Mouse (Mus musculus) neural tube, embryonic 14.5 days (tissue): ENCODE data around the gene A530016L24Rik. TPM values are rescaled to one million over a fixed set of nuclear protein-coding genes. Genes with fewer than 3 reads are reported as not detected.

Source experiments
- ATAC-seq: fragments of 200-750 bp; cut with Nextera tagmentation; 2 replicates; pipeline ENCODE4 v1.8.0; 2017; ENCODE audit warnings: low read depth, mild to moderate bottlenecking, moderate TSS enrichment, moderate library complexity
- H3K27ac ChIP-seq: fragments of 300-500 bp; sonication (generic); 2 replicates; pipeline ENCODE4 v1.5.1; 2014; ENCODE audit warnings: low read depth, mild to moderate bottlenecking, control low read depth, low read length, moderate library complexity, mixed read lengths
- H3K27me3 ChIP-seq: fragments of 300-500 bp; sonication (generic); 2 replicates; pipeline ENCODE4 v1.6.1; 2014; ENCODE audit warnings: low read length; ENCODE audit not compliant: control insufficient read depth, insufficient read depth
- H3K36me3 ChIP-seq: fragments of 300-500 bp; sonication (generic); 2 replicates; pipeline ENCODE4 v1.6.1; 2014; ENCODE audit warnings: low read length, mixed read lengths; ENCODE audit not compliant: control insufficient read depth, insufficient read depth
- H3K4me1 ChIP-seq: fragments of 300-500 bp; sonication (generic); 2 replicates; pipeline ENCODE4 v1.6.1; 2014; ENCODE audit warnings: low read length; ENCODE audit not compliant: control insufficient read depth, insufficient read depth
- H3K4me2 ChIP-seq: fragments of 300-500 bp; sonication (generic); 2 replicates; pipeline ENCODE4 v1.6.1; 2014; ENCODE audit warnings: mild to moderate bottlenecking, low read depth, low read length, control low read depth
- H3K4me3 ChIP-seq: fragments of 300-500 bp; sonication (generic); 2 replicates; pipeline ENCODE4 v1.5.1; 2014; ENCODE audit warnings: low read depth, low read length, control low read depth, mixed read lengths
- H3K9ac ChIP-seq: fragments of 300-500 bp; sonication (generic); replicated peaks from 2 replicates; pipeline ENCODE4 v1.6.1; 2014; ENCODE audit warnings: low read depth, mild to moderate bottlenecking, control low read depth, low read length, mixed read lengths
- H3K9me3 ChIP-seq: fragments of 300-500 bp; sonication (generic); 2 replicates; pipeline ENCODE4 v1.6.1; 2016; ENCODE audit warnings: low read length; ENCODE audit not compliant: control insufficient read depth
- WGBS: fragments of 180-500 bp; shearing (Covaris S2); extraction: QIAGEN DNeasy Blood & Tissue Kit; methylation state at CpG from one replicate; pipeline ENCODE4 v1.1.7; 2014; 5-methylcytosine and 5-hydroxymethylcytosine counted together
- polyA plus RNA-seq: library from polyadenylated mRNA; unstranded; fragments of >200 nt; fragmentation: Nextera tagmentation; extraction: Ambion mirVana; gene quantifications from 2 replicates; pipeline ENCODE4 v1.2.1, GENCODE M21; 2014

Gene A530016L24Rik
- 0.08 and 0.21 TPM in 2 replicates for polyA plus RNA-seq

GRCm38 (mm10) chr12:112489134-112489533, at the start of gene A530016L24Rik:
Gene A530016L24Rik, plus strand, starts transcription at chr12:112489448.
- H3K4me1 ChIP-seq: peaks cover 8% of the 10 kb centered on the region; the same call in 1 of the 2 replicates
- no peak within 1 kb of the TSS for H3K27ac ChIP-seq
- no peak within 1 kb of the TSS for H3K4me2 ChIP-seq
- no peak within 1 kb of the TSS for H3K9ac ChIP-seq
- no peaks in the 10 kb centered on the region for H3K36me3 ChIP-seq
- H3K9me3 ChIP-seq: no peaks in the 10 kb centered on the region
- no peaks in the 10 kb centered on the region for H3K27me3 ChIP-seq
- ATAC-seq: no peak
- no peak within 1 kb of the TSS for H3K4me3 ChIP-seq
- WGBS: 89% methylated on average over 8 of the region's 8 CpGs

DNA sequence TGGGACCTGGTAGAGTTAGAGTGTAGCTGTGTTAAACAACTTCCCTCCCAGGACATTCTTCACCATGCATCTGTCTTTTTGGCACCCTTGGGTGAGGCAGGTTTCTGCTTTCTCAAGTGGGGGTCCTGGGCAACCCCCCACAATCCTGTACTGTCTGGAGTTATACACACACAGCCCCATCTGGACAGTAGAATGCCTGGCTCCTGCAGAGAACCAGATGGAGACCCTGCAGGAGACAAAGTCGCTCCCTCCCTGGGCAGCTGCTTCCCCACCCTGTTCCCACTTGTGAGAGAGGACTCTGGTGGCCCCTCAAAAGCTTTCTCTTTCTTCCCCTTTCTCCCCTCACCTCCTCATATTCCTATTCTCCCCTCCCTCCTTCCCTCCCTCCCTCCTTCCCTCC, 49.3 kb upstream of the A530016L24Rik start:
- Histone ChIP-seq H3K4me2 (no peak overlapping the region), H3K9me3 (no peaks in the 10 kb centered on the region), H3K4me1 (peaks cover 7% of the 10 kb centered on the region; the same call in 1 of the 2 replicates), H3K9ac (no peak overlapping the region), H3K36me3 (no peaks in the 10 kb centered on the region), H3K4me3 (no peak overlapping the region), H3K27ac (no peak overlapping the region), H3K27me3 (no peaks in the 10 kb centered on the region)
- no peak for ATAC-seq
- 50% methylated on average over 1 of the region's 1 CpGs for WGBS

- Histone ChIP-seq H3K9me3 (0 out of 2 replicates have a peak, but pooled peaks cover 7% of the 10 kb centered on the region), H3K27ac (no peak overlapping the region), H3K27me3 (no peaks in the 10 kb centered on the region), H3K4me3 (no peak overlapping the region), H3K4me2 (no peak overlapping the region), H3K4me1 (no peaks in the 10 kb centered on the region), H3K9ac (no peak overlapping the region), H3K36me3 (no peaks in the 10 kb centered on the region)
- ATAC-seq: no peak
- 56% methylated on average over 18 of the region's 18 CpGs for WGBS
Observed at GRCm38 (mm10) chr12:112449144-112449827, 40.0 kb upstream of the A530016L24Rik start.

DNA sequence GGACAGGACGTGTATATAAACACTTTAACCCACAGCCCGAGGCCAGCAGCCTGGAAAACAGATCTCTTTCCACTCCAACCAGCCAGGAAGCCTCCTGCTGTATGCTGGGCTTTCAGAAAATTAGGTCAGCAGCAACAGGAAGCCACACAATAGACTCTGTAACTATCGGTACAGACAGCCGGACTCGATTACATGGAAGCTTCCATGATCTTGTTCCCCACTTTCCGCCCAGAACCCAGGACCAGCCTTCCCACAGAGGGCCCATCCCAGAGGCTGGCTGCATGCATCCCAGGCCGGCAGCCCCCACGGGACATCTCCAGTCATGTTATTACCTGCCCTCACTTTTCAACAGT, 39.4 kb upstream of the A530016L24Rik start:
- Histone ChIP-seq H3K4me2 (no peak overlapping the region), H3K27ac (peak overlapping the region; percentile 5; the same call in 1 of the 2 replicates), H3K9me3 (0 out of 2 replicates have a peak, but pooled peaks cover 7% of the 10 kb centered on the region), H3K36me3 (no peaks in the 10 kb centered on the region), H3K4me1 (no peaks in the 10 kb centered on the region), H3K4me3 (no peak overlapping the region), H3K9ac (no peak overlapping the region), H3K27me3 (no peaks in the 10 kb centered on the region)
- 55% methylated on average over 8 of the region's 8 CpGs for WGBS
- ATAC-seq: no peak

GRCm38 (mm10) chr12:112450883-112451282, 38.4 kb upstream of the A530016L24Rik start:
- Histone ChIP-seq H3K9me3 (0 out of 2 replicates have a peak, but pooled peaks cover 7% of the 10 kb centered on the region), H3K4me3 (no peak overlapping the region), H3K9ac (no peak overlapping the region), H3K4me1 (no peaks in the 10 kb centered on the region), H3K4me2 (no peak overlapping the region), H3K27ac (no peak overlapping the region), H3K27me3 (no peaks in the 10 kb centered on the region), H3K36me3 (no peaks in the 10 kb centered on the region)
- peak; percentile 28; the same call in 1 of the 2 replicates for ATAC-seq
- WGBS: 27% methylated on average over 6 of the region's 6 CpGs

DNA sequence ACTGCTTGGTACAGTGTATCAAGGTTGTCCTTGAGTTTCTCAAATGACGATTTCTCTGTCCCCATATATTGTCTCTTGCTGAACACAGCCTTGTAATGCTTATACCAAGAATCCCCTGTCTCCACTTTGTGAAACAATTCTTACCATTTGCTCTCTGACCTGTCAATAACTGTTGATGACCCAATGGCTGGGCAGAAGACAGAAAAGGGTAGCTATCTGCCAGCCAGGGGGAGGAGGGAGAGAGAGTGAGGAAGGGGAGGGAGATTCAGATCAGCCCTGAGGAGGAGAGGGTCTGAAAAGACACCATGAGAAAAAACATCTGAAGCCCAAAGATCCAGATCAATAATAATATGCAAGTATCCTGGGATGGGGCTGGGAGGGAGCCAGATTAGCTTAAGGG, 37.9 kb upstream of the A530016L24Rik start:
- Histone ChIP-seq H3K36me3 (no peaks in the 10 kb centered on the region), H3K27me3 (no peaks in the 10 kb centered on the region), H3K4me1 (no peaks in the 10 kb centered on the region), H3K9me3 (0 out of 2 replicates have a peak, but pooled peaks cover 7% of the 10 kb centered on the region), H3K4me2 (no peak overlapping the region), H3K4me3 (no peak overlapping the region), H3K9ac (no peak overlapping the region), H3K27ac (no peak overlapping the region)
- WGBS: 85% methylated on average over 1 of the region's 1 CpGs
- ATAC-seq: no peak

DNA sequence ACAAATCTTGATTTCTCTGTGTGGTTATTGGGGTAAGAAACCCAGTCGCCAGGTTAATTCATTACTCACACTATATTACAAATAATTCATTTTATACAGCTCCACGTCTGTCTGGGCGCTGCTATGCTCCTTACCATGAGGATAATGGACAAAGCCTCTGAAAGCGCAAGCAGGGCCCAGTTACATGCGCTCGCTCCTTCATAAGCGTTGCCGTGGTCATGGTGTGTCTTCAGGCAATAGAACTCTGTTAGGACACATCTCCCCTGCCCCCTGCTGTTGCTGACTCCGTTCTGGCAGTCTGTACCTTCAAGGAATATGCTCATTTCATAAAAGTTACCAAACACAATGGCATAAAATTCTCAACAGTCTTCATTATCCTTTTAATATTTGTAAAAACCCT, 37.4 kb upstream of the A530016L24Rik start:
- Histone ChIP-seq H3K27me3 (no peaks in the 10 kb centered on the region), H3K9me3 (0 out of 2 replicates have a peak, but pooled peaks cover 5% of the 10 kb centered on the region), H3K4me1 (no peaks in the 10 kb centered on the region), H3K27ac (no peak overlapping the region), H3K9ac (no peak overlapping the region), H3K36me3 (no peaks in the 10 kb centered on the region), H3K4me3 (no peak overlapping the region), H3K4me2 (no peak overlapping the region)
- no peak for ATAC-seq
- WGBS: 72% methylated on average over 9 of the region's 9 CpGs

DNA sequence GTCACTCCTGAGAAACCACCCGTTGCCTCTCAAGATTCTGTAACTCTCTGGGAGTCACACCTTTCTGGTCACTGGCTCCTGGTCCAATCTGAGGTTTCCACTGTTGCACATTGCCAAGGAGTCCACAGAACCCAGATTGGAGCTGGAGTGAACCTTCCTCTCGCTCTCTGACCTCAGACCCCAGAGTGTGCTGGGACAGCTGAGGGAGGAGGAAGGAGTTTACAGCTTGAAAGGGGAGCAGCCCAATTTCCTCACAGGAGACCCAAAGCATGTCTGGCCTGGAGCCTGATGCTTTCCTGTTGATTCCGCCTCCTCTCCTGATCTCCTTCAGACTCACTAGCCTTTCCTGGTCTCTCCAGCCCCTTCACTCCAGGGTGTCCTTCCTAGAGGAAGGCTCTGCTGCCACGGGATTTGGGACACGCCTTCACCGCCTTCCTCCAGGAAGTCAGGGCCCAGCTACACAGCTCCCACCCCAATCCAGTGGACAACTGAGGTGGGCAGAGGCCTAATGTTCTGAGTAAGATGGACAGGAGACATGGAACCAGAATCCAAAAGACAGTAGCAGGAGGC, 33.0 kb upstream of the A530016L24Rik start:
- Histone ChIP-seq H3K9ac (no peak overlapping the region), H3K9me3 (no peaks in the 10 kb centered on the region), H3K4me1 (peaks cover 9% of the 10 kb centered on the region), H3K4me2 (no peak overlapping the region), H3K27me3 (no peaks in the 10 kb centered on the region), H3K27ac (no peak overlapping the region), H3K4me3 (no peak overlapping the region), H3K36me3 (no peaks in the 10 kb centered on the region)
- WGBS: 74% methylated on average over 6 of the region's 6 CpGs
- no peak for ATAC-seq

GRCm38 (mm10) chr12:112457839-112458238, 31.4 kb upstream of the A530016L24Rik start:
- WGBS: 13% methylated on average over 4 of the region's 4 CpGs
- Histone ChIP-seq H3K27ac (no peak overlapping the region), H3K4me1 (peaks cover 9% of the 10 kb centered on the region)

More at GRCm38 (mm10) chr12:112457839-112458238, 31.4 kb upstream of the A530016L24Rik start:
- H3K4me2 ChIP-seq: no peak overlapping the region
- H3K4me3 ChIP-seq: no peak overlapping the region
- H3K36me3 ChIP-seq: no peaks in the 10 kb centered on the region
- H3K27me3 ChIP-seq: no peaks in the 10 kb centered on the region
- H3K9ac ChIP-seq: no peak overlapping the region
- peak; percentile 79 for ATAC-seq
- H3K9me3 ChIP-seq: no peaks in the 10 kb centered on the region
